23 mouse cellular contexts compared by ENCODE assay signal in the genomic region with DNA sequence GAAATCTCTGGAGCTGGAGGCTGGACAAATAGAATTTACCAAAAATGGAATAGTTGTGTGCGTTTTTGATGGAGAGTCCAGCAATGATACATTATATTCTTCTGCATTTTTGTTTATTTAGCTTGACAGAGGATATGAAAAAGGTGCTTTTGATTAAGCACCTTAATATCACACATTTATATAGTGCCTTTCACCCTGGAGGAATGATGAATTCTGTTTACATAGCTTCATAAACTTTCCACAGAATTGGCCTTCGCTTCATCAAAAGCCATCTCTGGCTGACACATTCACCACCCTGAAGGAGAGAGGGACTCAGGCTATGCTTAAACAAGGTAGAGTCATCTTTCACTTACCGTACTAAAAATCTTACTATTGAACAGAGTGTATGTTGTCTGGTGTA.
"Had no signal": no experiment of that assay in that cellular context is flagged by ENCODE, and none has a peak within 500 bp of the region (broad histone marks: within the 10 kb centered on the region; RNA-seq: fewer than 3 reads in every experiment).

No protein-coding gene starts in this region.

- H3K36me3 ChIP-seq: heart, embryonic 10.5 days; heart, embryonic 12.5 days; hindbrain, embryonic 10.5 days; hindbrain, embryonic 12.5 days; limb, embryonic 13.5 days; limb, embryonic 15.5 days; liver, embryonic 12.5 days had no signal

- H3K4me2 ChIP-seq: heart, embryonic 12.5 days; hindbrain, embryonic 12.5 days; hindbrain, embryonic 14.5 days; limb, embryonic 13.5 days; limb, embryonic 15.5 days; liver, embryonic 12.5 days had no signal

- H3K9me3 ChIP-seq: heart, embryonic 10.5 days; heart, embryonic 12.5 days; hindbrain, embryonic 10.5 days; hindbrain, embryonic 12.5 days; limb, embryonic 13.5 days; limb, embryonic 15.5 days; liver, embryonic 12.5 days had no signal

- H3K9ac ChIP-seq: forebrain, postnatal 0 days; heart, embryonic 12.5 days; hindbrain, embryonic 12.5 days; hindbrain, embryonic 14.5 days; limb, embryonic 13.5 days; limb, embryonic 15.5 days; liver, embryonic 12.5 days had no signal

- H3K4me3 ChIP-seq: heart, embryonic 10.5 days; heart, embryonic 12.5 days; hindbrain, embryonic 10.5 days; hindbrain, embryonic 12.5 days; limb, embryonic 13.5 days; limb, embryonic 15.5 days; liver, embryonic 12.5 days had no signal

- H3K27ac ChIP-seq: heart, embryonic 10.5 days; hindbrain, embryonic 10.5 days; hindbrain, embryonic 12.5 days; hindbrain, embryonic 14.5 days; kidney, postnatal 0 days; limb, embryonic 13.5 days; limb, embryonic 15.5 days; liver, embryonic 12.5 days had no signal

- ATAC-seq: forebrain, postnatal 0 days; hindbrain, embryonic 16.5 days; liver, embryonic 12.5 days had no signal

- H3K4me1 ChIP-seq: heart, embryonic 10.5 days; limb, embryonic 13.5 days; limb, embryonic 15.5 days; liver, embryonic 12.5 days had no signal

- DNase-seq: forebrain, postnatal 0 days; gastrocnemius, postnatal 14 days; gastrocnemius, postnatal 36 days; heart, adult 11 months; heart, postnatal 10 days; heart, postnatal 4 days; kidney, adult 18-20 months; kidney, adult 8-10 months; kidney, postnatal 14 days; kidney, postnatal 36 days; layer of hippocampus, adult 9-11 months; layer of hippocampus, postnatal 36 days; left cerebral cortex, postnatal 4 days had no signal

- H3K27me3 ChIP-seq: heart, embryonic 12.5 days; hindbrain, embryonic 12.5 days; limb, embryonic 13.5 days; limb, embryonic 15.5 days; liver, embryonic 12.5 days had no signal
